Mouse (Mus musculus): ENCODE data around the gene Mmgt1. TPM values are rescaled to one million over a fixed set of nuclear protein-coding genes. Genes with fewer than 3 reads are reported as not detected.
A peak's percentile ranks its signal among the peaks of the same experiment; 100 is the strongest.

Mmgt1 gene
- total and polyA plus RNA-seq, 2 experiments from 2014 or later: 16.2 to 28.7 TPM

GRCm38 (mm10) chrX:56578200-56578599, 19.7 kb downstream of the Mmgt1 start:
- WGBS: 74% methylated on average over 2 of the region's 2 CpGs
- Histone ChIP-seq H3K36me3 (replicated peaks; ENCODE audit: control insufficient read depth, insufficient read depth, low read length) (no peaks in the 10 kb centered on the region), H3K9me3 (replicated peaks; ENCODE audit: control insufficient read depth, low read length) (no peaks in the 10 kb centered on the region), H3K4me2 (ENCODE audit: low read depth, low read length) (no peak overlapping the region), H3K27ac (ENCODE audit: low read depth) (no peak overlapping the region), H3K27me3 (ENCODE audit: control insufficient read depth, insufficient read depth, low read length) (no peaks in the 10 kb centered on the region), H3K4me1 (ENCODE audit: control insufficient read depth, insufficient read depth) (no peaks in the 10 kb centered on the region), H3K4me3 (ENCODE audit: low read depth, low read length) (no peak overlapping the region), H3K9ac (replicated peaks; ENCODE audit: low read depth, low read length) (no peak overlapping the region)
- ATAC-seq (ENCODE audit: insufficient read depth, low read depth) (no peak), DNase-seq (ENCODE audit: low spot score) (no peak)
- TF ChIP-seq CTCF (IDR thresholded peaks at IDR 0.05; ENCODE audit: low read depth) (no peak), EP300 (IDR thresholded peaks at IDR 0.05; ENCODE audit: low read depth) (no peak)

- peak; percentile 45 for TF ChIP-seq CTCF (IDR thresholded peaks at IDR 0.05; ENCODE audit: low read depth)
- TF ChIP-seq EP300 (IDR thresholded peaks at IDR 0.05; ENCODE audit: low read depth): no peak
- ATAC-seq (ENCODE audit: insufficient read depth, low read depth) (no peak), DNase-seq (ENCODE audit: low spot score) (peak; percentile 6)
- Histone ChIP-seq H3K4me3 (ENCODE audit: low read depth, low read length) (no peak overlapping the region), H3K4me2 (ENCODE audit: low read depth, low read length) (no peak overlapping the region), H3K27ac (ENCODE audit: low read depth) (no peak overlapping the region), H3K36me3 (replicated peaks; ENCODE audit: control insufficient read depth, insufficient read depth, low read length) (no peaks in the 10 kb centered on the region), H3K9ac (replicated peaks; ENCODE audit: low read depth, low read length) (no peak overlapping the region), H3K9me3 (replicated peaks; ENCODE audit: control insufficient read depth, low read length) (no peaks in the 10 kb centered on the region), H3K27me3 (ENCODE audit: control insufficient read depth, insufficient read depth, low read length) (no peaks in the 10 kb centered on the region), H3K4me1 (ENCODE audit: control insufficient read depth, insufficient read depth) (no peaks in the 10 kb centered on the region)
- WGBS: 13% methylated on average over 6 of the region's 6 CpGs
Measured at GRCm38 (mm10) chrX:56572465-56572864, 25.4 kb downstream of the Mmgt1 start.

GRCm38 (mm10) chrX:56553584-56553983, 44.3 kb downstream of the Mmgt1 start:
- WGBS: 69% methylated on average over 3 of the region's 3 CpGs

DNA sequence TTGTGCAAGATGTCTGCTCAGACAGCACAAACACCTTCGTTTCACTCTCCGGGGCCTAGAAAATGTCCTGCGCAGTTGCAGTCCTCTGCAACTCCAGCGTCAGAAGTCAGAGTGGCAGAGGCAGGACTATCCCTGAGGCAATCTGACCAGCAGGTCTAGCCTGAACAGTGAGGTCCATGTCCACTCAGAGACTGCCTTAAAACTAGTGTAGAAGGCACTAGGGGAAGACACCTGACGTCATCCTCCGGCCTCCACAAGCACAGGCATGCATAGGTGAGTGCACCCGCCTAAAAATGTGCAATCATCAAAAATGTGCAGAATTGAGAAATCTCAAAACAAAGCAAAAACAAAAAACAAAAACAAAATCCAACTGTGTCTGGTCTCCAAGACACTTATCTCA, 48.4 kb downstream of the Mmgt1 start, which contains the start of gene Gm648:
Gm648 (minus strand) TSS at position 101 of the 400 bp plus-strand sequence.
- Histone ChIP-seq H3K4me1 (ENCODE audit: control insufficient read depth, insufficient read depth) (no peaks in the 10 kb centered on the region), H3K4me2 (ENCODE audit: low read depth, low read length) (no peak within 1 kb of the TSS), H3K36me3 (replicated peaks; ENCODE audit: control insufficient read depth, insufficient read depth, low read length) (no peaks in the 10 kb centered on the region), H3K9me3 (replicated peaks; ENCODE audit: control insufficient read depth, low read length) (no peaks in the 10 kb centered on the region), H3K27me3 (ENCODE audit: control insufficient read depth, insufficient read depth, low read length) (no peaks in the 10 kb centered on the region), H3K9ac (replicated peaks; ENCODE audit: low read depth, low read length) (no peak within 1 kb of the TSS), H3K4me3 (ENCODE audit: low read depth, low read length) (no peak within 1 kb of the TSS), H3K27ac (ENCODE audit: low read depth) (no peak within 1 kb of the TSS)
- DNase-seq (ENCODE audit: low spot score): no peak
- no peak for TF ChIP-seq EP300 (IDR thresholded peaks at IDR 0.05; ENCODE audit: low read depth)
- TF ChIP-seq CTCF (IDR thresholded peaks at IDR 0.05; ENCODE audit: low read depth): no peak
- ATAC-seq (ENCODE audit: insufficient read depth, low read depth): no peak
- 85% methylated on average over 7 of the region's 7 CpGs for WGBS

More at GRCm38 (mm10) chrX:56553584-56553983, 44.3 kb downstream of the Mmgt1 start:
- DNase-seq (ENCODE audit: low spot score) (no peak), ATAC-seq (ENCODE audit: insufficient read depth, low read depth) (no peak)
- H3K27ac ChIP-seq (ENCODE audit: low read depth): no peak overlapping the region
- no peaks in the 10 kb centered on the region for H3K9me3 ChIP-seq (replicated peaks; ENCODE audit: control insufficient read depth, low read length)
- H3K4me2 ChIP-seq (ENCODE audit: low read depth, low read length): no peak overlapping the region
- no peaks in the 10 kb centered on the region for H3K36me3 ChIP-seq (replicated peaks; ENCODE audit: control insufficient read depth, insufficient read depth, low read length)
- no peaks in the 10 kb centered on the region for H3K27me3 ChIP-seq (ENCODE audit: control insufficient read depth, insufficient read depth, low read length)
- no peak for TF ChIP-seq CTCF (IDR thresholded peaks at IDR 0.05; ENCODE audit: low read depth)
- TF ChIP-seq EP300 (IDR thresholded peaks at IDR 0.05; ENCODE audit: low read depth): no peak
- H3K9ac ChIP-seq (replicated peaks; ENCODE audit: low read depth, low read length): no peak overlapping the region
- no peak overlapping the region for H3K4me3 ChIP-seq (ENCODE audit: low read depth, low read length)
- no peaks in the 10 kb centered on the region for H3K4me1 ChIP-seq (ENCODE audit: control insufficient read depth, insufficient read depth)

DNA sequence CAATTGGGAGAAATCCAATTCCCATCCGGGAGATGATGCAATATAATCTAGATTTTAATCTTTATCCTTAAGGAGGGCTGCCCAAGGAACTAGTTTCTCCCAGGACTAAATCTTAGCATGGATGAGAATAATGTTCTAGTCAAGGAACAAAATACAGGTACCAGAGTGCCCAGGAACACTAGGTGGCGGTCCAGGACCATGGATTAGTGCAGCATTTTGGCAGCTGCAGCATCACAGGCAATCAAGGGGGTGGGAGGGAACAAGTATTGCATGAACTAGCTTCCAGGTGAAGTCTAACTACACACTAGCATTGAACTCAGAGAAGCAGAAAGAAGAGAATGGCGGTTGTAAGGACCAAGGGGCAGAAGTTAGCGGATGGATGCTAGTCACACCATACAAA, 60.7 kb downstream of the Mmgt1 start:
- no peak overlapping the region for H3K4me2 ChIP-seq (ENCODE audit: low read depth, low read length)
- no peaks in the 10 kb centered on the region for H3K9me3 ChIP-seq (replicated peaks; ENCODE audit: control insufficient read depth, low read length)
- DNase-seq (ENCODE audit: low spot score) (peak; percentile 19), ATAC-seq (ENCODE audit: insufficient read depth, low read depth) (no peak)
- H3K4me3 ChIP-seq (ENCODE audit: low read depth, low read length): no peak overlapping the region
- no peak overlapping the region for H3K27ac ChIP-seq (ENCODE audit: low read depth)
- H3K27me3 ChIP-seq (ENCODE audit: control insufficient read depth, insufficient read depth, low read length): no peaks in the 10 kb centered on the region
- no peaks in the 10 kb centered on the region for H3K4me1 ChIP-seq (ENCODE audit: control insufficient read depth, insufficient read depth)
- H3K9ac ChIP-seq (replicated peaks; ENCODE audit: low read depth, low read length): no peak overlapping the region
- no peaks in the 10 kb centered on the region for H3K36me3 ChIP-seq (replicated peaks; ENCODE audit: control insufficient read depth, insufficient read depth, low read length)
- 45% methylated on average over 4 of the region's 4 CpGs for WGBS
- TF ChIP-seq EP300 (IDR thresholded peaks at IDR 0.05; ENCODE audit: low read depth) (no peak), CTCF (IDR thresholded peaks at IDR 0.05; ENCODE audit: low read depth) (peak; percentile 49)

Small RNAs within 50 kb of the gene (microRNA-seq; reads per million reads assigned to microRNA genes)
- 1.1 reads per million for gene Mir5116

Other genes starting within 250 kb of the Mmgt1 start
- gene Smim10l2a, start 223.5 kb downstream of the Mmgt1 start, total RNA-seq (2014; rRNA removed; ENCODE audit: low replicate concordance): not detected in 2 replicates
- gene Smim10l2a, start 223.5 kb downstream of the Mmgt1 start, polyA plus RNA-seq (2015; fragmentation: Nextera tagmentation; extraction: Ambion mirVana): 0.78 and 1.2 TPM in 2 replicates
- not detected in 2 replicates for gene Gm2174, start 150.1 kb downstream of the Mmgt1 start, total RNA-seq (2014; rRNA removed; ENCODE audit: low replicate concordance)
- gene Gm2174, start 150.1 kb downstream of the Mmgt1 start, polyA plus RNA-seq (2015; fragmentation: Nextera tagmentation; extraction: Ambion mirVana): 1.5 and 1.6 TPM in 2 replicates
- 13.5 and 14.7 TPM in 2 replicates for gene Ints6l, start 143.2 kb downstream of the Mmgt1 start, total RNA-seq (2014; rRNA removed; ENCODE audit: low replicate concordance)
- gene Ints6l, start 143.2 kb downstream of the Mmgt1 start, polyA plus RNA-seq (2015; fragmentation: Nextera tagmentation; extraction: Ambion mirVana): 10.8 TPM in 2 replicates
- not detected in 2 replicates for gene Gm10477, start 73.3 kb downstream of the Mmgt1 start, total RNA-seq (2014; rRNA removed; ENCODE audit: low replicate concordance)
- not detected in 2 replicates for gene Gm10477, start 73.3 kb downstream of the Mmgt1 start, polyA plus RNA-seq (2015; fragmentation: Nextera tagmentation; extraction: Ambion mirVana)
- gene Gm648, start 48.5 kb downstream of the Mmgt1 start, total RNA-seq (2014; rRNA removed; ENCODE audit: low replicate concordance): not detected in 2 replicates
- gene Gm648, start 48.5 kb downstream of the Mmgt1 start, polyA plus RNA-seq (2015; fragmentation: Nextera tagmentation; extraction: Ambion mirVana): not detected in 2 replicates
- gene Slc9a6, start 11.7 kb upstream of the Mmgt1 start, total RNA-seq (2014; rRNA removed; ENCODE audit: low replicate concordance): 10.7 and 15.4 TPM in 2 replicates
- 5.2 and 6.4 TPM in 2 replicates for gene Slc9a6, start 11.7 kb upstream of the Mmgt1 start, polyA plus RNA-seq (2015; fragmentation: Nextera tagmentation; extraction: Ambion mirVana)
- gene Fhl1, start 133.7 kb upstream of the Mmgt1 start, total RNA-seq (2014; rRNA removed; ENCODE audit: low replicate concordance): 260 and 297 TPM in 2 replicates
- 183 and 189 TPM in 2 replicates for gene Fhl1, start 133.7 kb upstream of the Mmgt1 start, polyA plus RNA-seq (2015; fragmentation: Nextera tagmentation; extraction: Ambion mirVana)
- gene Map7d3, start 224.3 kb upstream of the Mmgt1 start, total RNA-seq (2014; rRNA removed; ENCODE audit: low replicate concordance): not detected in 2 replicates
- 3.0 TPM in 2 replicates for gene Map7d3, start 224.3 kb upstream of the Mmgt1 start, polyA plus RNA-seq (2015; fragmentation: Nextera tagmentation; extraction: Ambion mirVana)

Data from heart, postnatal 0 days (tissue).